ENCODE assay signal across 8 mouse cellular contexts in genomic region chr11:12025392-12025755, GRCm38 (mm10). TPM values are rescaled to one million over a fixed set of nuclear protein-coding genes. Genes with fewer than 3 reads are reported as not detected.
DNase-seq lines count a peak whose midpoint lies in the region; ATAC-seq and TF ChIP-seq lines count a peak whose summit lies in the region.

No protein-coding gene starts in this region.

- ATAC-seq in kidney, postnatal 0 days (replicated peaks; ENCODE audit: low FRiP score, low read depth), result peak; percentile 63
- peak; percentile 79 for ATAC-seq in embryonic facial prominence, embryonic 14.5 days (ENCODE audit: low read depth)
- peak; percentile 73 for ATAC-seq in hindbrain, embryonic 14.5 days (ENCODE audit: low FRiP score)
- peak; percentile 71 for ATAC-seq in midbrain, embryonic 14.5 days (ENCODE audit: low FRiP score, low TSS enrichment)
- no peak for ATAC-seq in monocyte, adult 5-6 weeks (replicated peaks; ENCODE audit: insufficient number of reproducible peaks, low FRiP score, low TSS enrichment, poor library complexity, severe bottlenecking)

- DNase-seq in kidney, postnatal 0 days (ENCODE audit: low spot score), result no peak
- DNase-seq in kidney, adult 2 months, result no peak
- DNase-seq in embryonic facial prominence, embryonic 14.5 days (ENCODE audit: low spot score), result no peak
- no peak for DNase-seq in hindbrain, embryonic 14.5 days (ENCODE audit: low spot score)
- no peak for DNase-seq in midbrain, embryonic 14.5 days
- DNase-seq in spleen, postnatal 36 days (ENCODE audit: low spot score in 2 of 2), result no peak
- no peak for DNase-seq in B cell, adult 2 months

- TF ChIP-seq CTCF in kidney, postnatal 0 days (IDR thresholded peaks at IDR 0.05; ENCODE audit: low read depth), result no peak
- TF ChIP-seq CTCF in kidney, adult 2 months (conservative IDR thresholded peaks at IDR 0.05; ENCODE audit: insufficient read depth, insufficient read length, low read depth, low read length), result no peak

- H3K9ac ChIP-seq in kidney, postnatal 0 days (ENCODE audit: low read depth, low read length), result no peak overlapping the region
- H3K9ac ChIP-seq in embryonic facial prominence, embryonic 14.5 days (ENCODE audit: low read depth, low read length), result no peak overlapping the region
- peak overlapping the region; percentile 56; the same call in 1 of the 2 replicates for H3K9ac ChIP-seq in hindbrain, embryonic 14.5 days
- no peak overlapping the region; the same call in 1 of the 2 replicates for H3K9ac ChIP-seq in midbrain, embryonic 14.5 days (replicated peaks; ENCODE audit: low read length)

- H3K27me3 ChIP-seq in kidney, postnatal 0 days (ENCODE audit: insufficient read depth, low read length), result peaks cover 55% of the 10 kb centered on the region
- H3K27me3 ChIP-seq in kidney, adult 2 months (replicated peaks; ENCODE audit: control insufficient read depth, insufficient read depth, low read length), result no peaks in the 10 kb centered on the region
- H3K27me3 ChIP-seq in embryonic facial prominence, embryonic 14.5 days (replicated peaks; ENCODE audit: control insufficient read depth, insufficient read depth, low read length), result peaks cover 94% of the 10 kb centered on the region
- H3K27me3 ChIP-seq in hindbrain, embryonic 14.5 days (ENCODE audit: control insufficient read depth, insufficient read depth, low read length), result peaks cover 83% of the 10 kb centered on the region
- peaks cover 77% of the 10 kb centered on the region for H3K27me3 ChIP-seq in midbrain, embryonic 14.5 days (ENCODE audit: control insufficient read depth, insufficient read depth, low read length)

- no peak overlapping the region for H3K4me2 ChIP-seq in kidney, postnatal 0 days (ENCODE audit: low read length)
- peak overlapping the region; percentile 59 for H3K4me2 ChIP-seq in embryonic facial prominence, embryonic 14.5 days (ENCODE audit: low read depth, low read length)
- H3K4me2 ChIP-seq in hindbrain, embryonic 14.5 days (replicated peaks), result peak overlapping the region; percentile 57
- H3K4me2 ChIP-seq in midbrain, embryonic 14.5 days (ENCODE audit: low read length), result peak overlapping the region; percentile 58

- H3K36me3 ChIP-seq in kidney, postnatal 0 days (ENCODE audit: insufficient read depth, low read length), result peaks cover 4% of the 10 kb centered on the region; the same call in 1 of the 2 replicates
- no peaks in the 10 kb centered on the region for H3K36me3 ChIP-seq in kidney, adult 2 months (ENCODE audit: control insufficient read depth, insufficient read depth, low read length)
- H3K36me3 ChIP-seq in embryonic facial prominence, embryonic 14.5 days (ENCODE audit: control insufficient read depth, insufficient read depth, low read length), result peaks cover 99% of the 10 kb centered on the region
- no peaks in the 10 kb centered on the region for H3K36me3 ChIP-seq in hindbrain, embryonic 14.5 days (replicated peaks; ENCODE audit: control insufficient read depth, insufficient read depth)
- no peaks in the 10 kb centered on the region for H3K36me3 ChIP-seq in midbrain, embryonic 14.5 days (ENCODE audit: control insufficient read depth, insufficient read depth, low read length)

- no peak overlapping the region for H3K4me3 ChIP-seq in kidney, postnatal 0 days (replicated peaks; ENCODE audit: low read depth, low read length)
- no peak overlapping the region for H3K4me3 ChIP-seq in kidney, adult 2 months (ENCODE audit: insufficient read depth, low read depth, low read length)
- H3K4me3 ChIP-seq in embryonic facial prominence, embryonic 14.5 days (ENCODE audit: low read depth, low read length), result peak overlapping the region; percentile 32; the same call in 1 of the 2 replicates
- peak overlapping the region; percentile 42 for H3K4me3 ChIP-seq in hindbrain, embryonic 14.5 days (replicated peaks; ENCODE audit: low read length)
- peak overlapping the region; percentile 41 for H3K4me3 ChIP-seq in midbrain, embryonic 14.5 days (replicated peaks; ENCODE audit: low read depth, low read length)

- WGBS in kidney, postnatal 0 days, result 57% methylated on average over 32 of the region's 32 CpGs
- 57% methylated on average over 32 of the region's 32 CpGs for WGBS in kidney, adult 2 months
- WGBS in embryonic facial prominence, embryonic 14.5 days, result 61% methylated on average over 32 of the region's 32 CpGs
- 57% methylated on average over 32 of the region's 32 CpGs for WGBS in hindbrain, embryonic 14.5 days
- 57% methylated on average over 32 of the region's 32 CpGs for WGBS in midbrain, embryonic 14.5 days

- no peak overlapping the region for H3K27ac ChIP-seq in kidney, postnatal 0 days
- no peak overlapping the region for H3K27ac ChIP-seq in kidney, adult 2 months (ENCODE audit: insufficient read depth, low read depth, low read length)
- no peak overlapping the region for H3K27ac ChIP-seq in embryonic facial prominence, embryonic 14.5 days (replicated peaks; ENCODE audit: low read depth, low read length)
- peak overlapping the region; percentile 86; the same call in 1 of the 2 replicates for H3K27ac ChIP-seq in hindbrain, embryonic 14.5 days
- H3K27ac ChIP-seq in midbrain, embryonic 14.5 days (replicated peaks; ENCODE audit: low read depth, low read length), result peak overlapping the region; percentile 78; the same call in 1 of the 2 replicates

- no peaks in the 10 kb centered on the region; the same call in 1 of the 2 replicates for H3K9me3 ChIP-seq in kidney, postnatal 0 days (replicated peaks; ENCODE audit: low read length)
- H3K9me3 ChIP-seq in embryonic facial prominence, embryonic 14.5 days (ENCODE audit: control insufficient read depth, low read length), result peaks cover 73% of the 10 kb centered on the region
- peaks cover 32% of the 10 kb centered on the region for H3K9me3 ChIP-seq in hindbrain, embryonic 14.5 days (ENCODE audit: control insufficient read depth, low read length)
- H3K9me3 ChIP-seq in midbrain, embryonic 14.5 days (ENCODE audit: control insufficient read depth, low read length), result peaks cover 25% of the 10 kb centered on the region

- TF ChIP-seq POLR2A in kidney, adult 2 months (IDR thresholded peaks at IDR 0.05; ENCODE audit: low read depth, low read length), result no peak

- H3K4me1 ChIP-seq in kidney, postnatal 0 days (replicated peaks; ENCODE audit: insufficient read depth, low read length), result no peaks in the 10 kb centered on the region
- no peaks in the 10 kb centered on the region; the same call in 1 of the 2 replicates for H3K4me1 ChIP-seq in kidney, adult 2 months (ENCODE audit: control insufficient read depth, insufficient read depth, low read length)
- no peaks in the 10 kb centered on the region; the same call in 1 of the 2 replicates for H3K4me1 ChIP-seq in embryonic facial prominence, embryonic 14.5 days (ENCODE audit: control insufficient read depth, insufficient read depth, low read length)
- no peaks in the 10 kb centered on the region for H3K4me1 ChIP-seq in hindbrain, embryonic 14.5 days (replicated peaks; ENCODE audit: control insufficient read depth, insufficient read depth, low read length)
- H3K4me1 ChIP-seq in midbrain, embryonic 14.5 days (ENCODE audit: control insufficient read depth, insufficient read depth, low read length), result no peaks in the 10 kb centered on the region

RNA-seq across cellular contexts. Expression of gene Grb10, which starts 13.1 kb away (rescaled TPM):
- polyA plus RNA-seq in kidney, postnatal 0 days (2015; fragmentation: Nextera tagmentation; extraction: Ambion mirVana), result 142 and 158 TPM in 2 replicates
- polyA plus RNA-seq in kidney, adult 2 months (2012; rRNA removed), result 20.5 and 20.6 TPM in 2 replicates
- 250 and 271 TPM in 2 replicates for polyA plus RNA-seq in embryonic facial prominence, embryonic 14.5 days (2014; fragmentation: Nextera tagmentation; extraction: Ambion mirVana)
- polyA plus RNA-seq in hindbrain, embryonic 14.5 days (2014; fragmentation: Nextera tagmentation; extraction: Ambion mirVana), result 38.5 and 49.5 TPM in 2 replicates
- 45.1 and 51.0 TPM in 2 replicates for polyA plus RNA-seq in midbrain, embryonic 14.5 days (2014; fragmentation: Nextera tagmentation; extraction: Ambion mirVana)
- 4.2 TPM in 1 of 3 replicates, not detected in the others for total RNA-seq in monocyte, adult 5-6 weeks (2017)

Comparison
In these comparisons a context has a peak if more than half of its experiments do, and no peak if none do; other contexts are left out.
1. H3K27ac ChIP-seq: peak in hindbrain, embryonic 14.5 days (single experiment) and midbrain, embryonic 14.5 days (single experiment); none in kidney, postnatal 0 days (single experiment), kidney, adult 2 months (single experiment) and embryonic facial prominence, embryonic 14.5 days (single experiment).
2. H3K4me3 ChIP-seq: peak in embryonic facial prominence, embryonic 14.5 days (single experiment), hindbrain, embryonic 14.5 days (single experiment) and midbrain, embryonic 14.5 days (single experiment); none in kidney, postnatal 0 days (single experiment) and kidney, adult 2 months (single experiment).